Mouse (Mus musculus) embryonic facial prominence, embryonic 10.5 days (tissue): ENCODE measurements around the gene Usp16. TPM values are rescaled to one million over a fixed set of nuclear protein-coding genes. Genes with fewer than 3 reads are reported as not detected.
A peak's percentile ranks its signal among the peaks of the same experiment; 100 is the strongest.

ENCODE experiments used
- DNase-seq: peaks from one replicate; pipeline ENCODE4 v3.0.0-alpha.2; 2017; ENCODE audit warnings: low spot score
- H3K27ac ChIP-seq: fragments of 300-500 bp; sonication (generic); replicated peaks from 2 replicates; pipeline ENCODE4 v1.5.1; 2016; ENCODE audit warnings: mild to moderate bottlenecking
- H3K27me3 ChIP-seq: fragments of 300-500 bp; sonication (generic); replicated peaks from 2 replicates; pipeline ENCODE4 v1.6.1; 2016; ENCODE audit warnings: low read depth, mild to moderate bottlenecking; ENCODE audit not compliant: poor library complexity, severe bottlenecking
- H3K36me3 ChIP-seq: fragments of 300-500 bp; sonication (generic); replicated peaks from 2 replicates; pipeline ENCODE4 v1.6.1; 2016; ENCODE audit warnings: mild to moderate bottlenecking, moderate library complexity
- H3K4me1 ChIP-seq: fragments of 300-500 bp; sonication (generic); 2 replicates; pipeline ENCODE4 v1.6.1; 2016
- H3K4me3 ChIP-seq: fragments of 300-500 bp; sonication (generic); 2 replicates; pipeline ENCODE4 v1.5.1; 2016; ENCODE audit warnings: mild to moderate bottlenecking, moderate library complexity
- H3K9me3 ChIP-seq: fragments of 300-500 bp; sonication (generic); 2 replicates; pipeline ENCODE4 v1.6.1; 2016; ENCODE audit warnings: mild to moderate bottlenecking
- WGBS: fragments of 180-500 bp; shearing (Covaris S2); methylation state at CpG from one replicate; pipeline ENCODE4 v1.1.7; 2016; 5-methylcytosine and 5-hydroxymethylcytosine counted together
- polyA plus RNA-seq: library from polyadenylated mRNA; unstranded; fragments of >200 nt; fragmentation: Nextera tagmentation; extraction: Ambion mirVana; gene quantifications from 2 replicates; pipeline ENCODE4 v1.2.1, GENCODE M21; 2016

Gene Usp16
- 38.3 and 42.8 TPM in 2 replicates for polyA plus RNA-seq

DNA sequence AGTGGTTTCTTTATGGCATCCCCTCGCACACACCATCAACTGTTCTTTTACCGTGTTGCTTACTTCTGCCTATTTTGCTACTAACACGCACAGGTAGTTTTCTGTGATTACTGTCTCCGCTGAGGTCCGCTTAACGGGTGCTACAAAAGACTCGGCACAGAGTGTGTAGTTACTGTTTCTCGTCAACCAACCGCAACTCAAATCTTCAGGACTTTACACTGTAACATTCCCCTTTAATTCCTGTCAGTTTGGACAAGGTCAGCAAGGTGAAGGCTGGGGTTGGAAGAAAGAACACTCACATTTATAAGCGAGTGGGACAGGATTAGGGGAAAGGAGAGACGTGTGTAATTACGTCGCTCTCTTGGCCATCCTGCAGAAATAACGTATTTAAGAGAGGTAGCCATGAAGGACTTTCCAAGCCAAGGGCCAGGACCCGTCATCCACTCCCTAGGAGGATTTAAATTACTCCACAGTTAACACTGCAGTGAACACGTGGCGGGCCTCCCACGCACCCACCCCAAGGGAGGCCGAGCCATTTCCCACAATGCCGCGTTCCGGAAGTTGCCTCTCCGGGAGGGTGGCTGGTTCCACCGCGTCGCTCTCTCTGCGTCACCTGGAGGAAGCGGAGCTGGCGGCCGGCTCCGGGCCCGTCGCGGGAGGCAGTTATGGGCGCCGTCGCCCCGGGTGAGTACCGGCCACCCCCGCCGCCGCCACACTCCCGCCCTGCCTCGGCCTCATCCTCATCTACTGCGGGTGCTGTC is at the start of gene Usp16:
Usp16 (plus strand) TSS at position 285 of the 761 bp plus-strand sequence.
- peak; percentile 92 for DNase-seq
- Histone ChIP-seq H3K27me3 (no peaks in the 10 kb centered on the region), H3K4me3 (peak within 1 kb of the TSS; percentile 97), H3K36me3 (peaks cover 12% of the 10 kb centered on the region), H3K9me3 (no peaks in the 10 kb centered on the region), H3K4me1 (peaks cover 24% of the 10 kb centered on the region), H3K27ac (peak within 1 kb of the TSS; percentile 89)
- WGBS: 10% methylated on average over 45 of the region's 45 CpGs

DNA sequence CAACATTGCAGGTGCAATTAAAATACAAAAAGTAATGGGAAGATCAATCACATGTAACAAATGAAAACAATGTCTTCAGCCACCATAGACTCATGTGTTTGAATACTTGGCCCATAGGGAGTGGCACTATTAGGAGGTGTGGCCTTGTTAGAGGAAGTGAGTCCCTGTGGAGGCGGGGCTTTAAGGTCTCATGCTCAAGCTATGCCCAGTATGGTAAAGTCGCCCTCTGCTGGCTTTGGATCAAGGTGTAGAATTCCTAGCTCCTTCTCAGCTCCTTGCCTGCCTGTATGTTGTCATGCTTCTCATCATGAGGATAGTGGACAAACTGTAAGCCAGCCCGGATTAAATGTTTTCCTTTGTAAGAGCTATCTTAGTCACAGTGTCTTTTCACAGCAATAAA is 49.5 kb upstream of the Usp16 start:
- H3K4me3 ChIP-seq: no peak overlapping the region
- DNase-seq: no peak
- H3K4me1 ChIP-seq: no peaks in the 10 kb centered on the region
- H3K9me3 ChIP-seq: no peaks in the 10 kb centered on the region
- WGBS: 78% methylated on average over 3 of the region's 3 CpGs
- H3K36me3 ChIP-seq: peaks cover 97% of the 10 kb centered on the region
- H3K27me3 ChIP-seq: no peaks in the 10 kb centered on the region
- H3K27ac ChIP-seq: no peak overlapping the region

DNA sequence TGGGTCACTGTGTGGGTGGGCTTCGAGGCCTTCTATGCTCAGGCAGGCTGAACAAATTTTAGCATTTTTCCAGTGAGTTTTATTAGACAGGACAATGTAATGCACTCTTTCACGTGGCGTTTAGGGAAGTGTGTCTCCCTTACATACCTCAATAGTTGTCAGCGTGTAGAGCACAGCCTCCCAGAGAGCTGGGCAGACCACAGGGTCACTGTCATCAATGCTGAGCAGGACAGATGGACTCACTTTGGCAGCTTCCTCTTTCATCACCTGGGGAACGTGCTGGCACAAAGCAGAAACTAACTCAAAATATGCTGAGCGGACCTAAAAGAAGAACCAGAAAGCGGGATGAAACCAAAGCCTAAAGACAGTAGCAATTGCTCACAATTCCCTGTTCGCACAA is 33.8 kb upstream of the Usp16 start:
- Histone ChIP-seq H3K9me3 (peaks cover 13% of the 10 kb centered on the region), H3K27me3 (no peaks in the 10 kb centered on the region), H3K4me3 (no peak overlapping the region), H3K36me3 (peaks cover 100% of the 10 kb centered on the region), H3K27ac (no peak overlapping the region), H3K4me1 (no peaks in the 10 kb centered on the region)
- DNase-seq: no peak
- WGBS: 93% methylated on average over 8 of the region's 8 CpGs

DNA sequence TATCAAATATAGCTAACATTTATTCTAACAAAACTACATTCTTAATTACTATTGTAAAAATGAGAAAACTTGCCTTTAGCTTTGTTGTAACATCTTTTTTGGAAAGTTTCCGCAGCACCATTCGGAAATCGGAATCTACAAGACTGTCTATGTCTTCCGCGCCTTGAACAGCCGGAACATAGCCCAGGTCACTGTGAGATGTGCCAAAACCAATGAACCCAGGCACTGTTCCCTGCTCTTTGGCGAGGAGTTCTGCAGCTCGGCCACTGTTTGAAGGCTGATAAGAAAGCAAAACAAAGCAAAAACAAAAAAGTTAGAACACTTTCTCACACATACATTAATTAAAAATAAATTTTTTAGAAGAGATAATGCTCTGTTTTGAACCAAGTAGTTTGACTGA is 27.0 kb upstream of the Usp16 start:
- WGBS: 96% methylated on average over 8 of the region's 8 CpGs
- Histone ChIP-seq H3K4me1 (peaks cover 8% of the 10 kb centered on the region), H3K27ac (no peak overlapping the region), H3K9me3 (no peaks in the 10 kb centered on the region; the same call in 1 of the 2 replicates), H3K27me3 (no peaks in the 10 kb centered on the region), H3K4me3 (no peak overlapping the region), H3K36me3 (peaks cover 56% of the 10 kb centered on the region)
- DNase-seq: no peak

DNA sequence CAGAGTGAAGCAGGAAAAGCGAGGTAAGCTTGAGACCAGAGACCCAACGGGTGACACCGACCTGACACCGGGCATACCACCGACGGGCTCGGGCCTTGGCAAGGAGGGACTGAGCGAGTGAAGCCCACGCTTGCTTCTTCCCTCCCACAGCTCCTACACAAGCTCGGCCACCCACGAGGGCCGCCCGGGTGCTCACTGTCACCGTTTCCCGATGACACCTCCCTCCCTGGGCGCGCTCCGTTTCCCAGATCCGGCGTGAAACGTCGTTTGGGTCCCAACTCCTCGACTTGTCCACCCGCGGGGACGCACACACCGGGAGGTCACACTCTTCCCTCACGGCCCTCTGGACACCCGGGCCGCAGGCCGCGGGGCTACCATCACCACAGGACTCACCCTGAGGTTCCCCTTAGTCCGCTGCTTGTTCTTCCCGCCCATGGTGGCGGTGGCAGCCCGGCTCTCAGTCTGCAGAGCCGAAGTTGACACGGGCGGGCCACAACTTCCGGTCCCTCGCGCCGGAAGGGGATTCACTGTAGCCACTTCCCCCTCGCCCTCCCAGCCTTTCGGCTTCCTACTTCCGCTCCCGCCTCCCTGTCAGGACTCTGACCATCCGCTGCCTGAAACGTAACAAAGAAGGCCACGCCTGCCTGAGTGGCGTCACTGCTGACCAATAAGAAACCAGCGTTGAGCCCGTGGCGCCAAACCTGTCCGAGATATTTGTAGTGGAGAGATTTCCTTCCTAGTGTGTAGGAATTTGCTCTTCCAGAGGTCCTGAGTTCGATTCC is 22.3 kb upstream of the Usp16 start, which contains the start of gene Ltn1:
Ltn1 (minus strand) TSS at position 580 of the 782 bp plus-strand sequence.
- peak within 1 kb of the TSS; percentile 83 for H3K27ac ChIP-seq
- peaks cover 8% of the 10 kb centered on the region for H3K4me1 ChIP-seq
- H3K9me3 ChIP-seq: no peaks in the 10 kb centered on the region
- WGBS: under 1% methylated on average over 56 of the region's 56 CpGs
- peak within 1 kb of the TSS; percentile 92 for H3K4me3 ChIP-seq
- peak; percentile 98 for DNase-seq
- no peaks in the 10 kb centered on the region for H3K27me3 ChIP-seq
- H3K36me3 ChIP-seq: peaks cover 18% of the 10 kb centered on the region

DNA sequence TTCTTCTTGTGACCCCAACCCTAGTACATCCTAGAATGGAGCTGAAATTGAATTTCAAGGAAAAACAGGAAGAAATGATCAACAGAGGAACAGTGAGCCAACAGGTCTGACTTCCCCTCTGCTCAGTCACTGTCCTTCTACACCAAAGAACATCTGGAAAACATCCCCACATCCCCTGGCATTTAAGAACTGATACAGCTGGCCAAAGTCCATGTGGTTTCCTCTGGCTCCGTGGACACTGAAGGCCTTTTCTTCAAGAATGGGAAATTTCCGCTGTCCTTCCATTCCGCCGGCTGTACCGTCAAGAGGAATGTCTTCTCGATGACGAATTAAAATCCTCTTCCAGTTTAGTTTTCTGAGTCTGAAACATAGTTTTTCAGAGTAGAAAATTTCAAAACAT is 20.2 kb upstream of the Usp16 start:
- no peak overlapping the region for H3K4me3 ChIP-seq
- no peak for DNase-seq
- 92% methylated on average over 7 of the region's 7 CpGs for whole genome bisulfite sequencing

DNA sequence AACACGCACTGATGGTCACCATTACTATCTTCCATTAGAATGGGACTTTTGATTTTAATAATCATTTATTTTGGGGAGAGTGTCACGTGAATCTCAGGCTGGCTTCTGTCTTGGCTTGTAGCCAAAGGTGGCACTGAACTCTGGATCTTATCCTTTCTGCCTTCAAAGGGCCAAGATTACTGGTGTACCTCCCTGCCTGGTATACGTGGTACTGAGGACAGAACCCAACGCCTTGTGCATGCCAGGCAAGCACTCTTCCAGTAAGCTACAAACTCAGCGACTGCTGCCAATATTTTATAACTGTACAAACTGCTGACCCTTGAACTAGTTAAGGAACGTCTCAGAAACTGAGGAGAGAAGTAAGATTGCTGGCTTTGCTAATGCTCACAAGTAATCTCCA is 19.6 kb upstream of the Usp16 start:
- Histone ChIP-seq H3K27me3 (no peaks in the 10 kb centered on the region), H3K9me3 (no peaks in the 10 kb centered on the region), H3K27ac (no peak overlapping the region), H3K36me3 (peaks cover 9% of the 10 kb centered on the region), H3K4me1 (peaks cover 11% of the 10 kb centered on the region), H3K4me3 (no peak overlapping the region)
- WGBS: 83% methylated on average over 6 of the region's 6 CpGs
- no peak for DNase-seq

More for the DNA sequence above, 20.2 kb upstream of the Usp16 start:
- Histone ChIP-seq H3K9me3 (no peaks in the 10 kb centered on the region), H3K4me1 (peaks cover 8% of the 10 kb centered on the region), H3K27ac (no peak overlapping the region), H3K36me3 (peaks cover 15% of the 10 kb centered on the region), H3K27me3 (no peaks in the 10 kb centered on the region)

DNA sequence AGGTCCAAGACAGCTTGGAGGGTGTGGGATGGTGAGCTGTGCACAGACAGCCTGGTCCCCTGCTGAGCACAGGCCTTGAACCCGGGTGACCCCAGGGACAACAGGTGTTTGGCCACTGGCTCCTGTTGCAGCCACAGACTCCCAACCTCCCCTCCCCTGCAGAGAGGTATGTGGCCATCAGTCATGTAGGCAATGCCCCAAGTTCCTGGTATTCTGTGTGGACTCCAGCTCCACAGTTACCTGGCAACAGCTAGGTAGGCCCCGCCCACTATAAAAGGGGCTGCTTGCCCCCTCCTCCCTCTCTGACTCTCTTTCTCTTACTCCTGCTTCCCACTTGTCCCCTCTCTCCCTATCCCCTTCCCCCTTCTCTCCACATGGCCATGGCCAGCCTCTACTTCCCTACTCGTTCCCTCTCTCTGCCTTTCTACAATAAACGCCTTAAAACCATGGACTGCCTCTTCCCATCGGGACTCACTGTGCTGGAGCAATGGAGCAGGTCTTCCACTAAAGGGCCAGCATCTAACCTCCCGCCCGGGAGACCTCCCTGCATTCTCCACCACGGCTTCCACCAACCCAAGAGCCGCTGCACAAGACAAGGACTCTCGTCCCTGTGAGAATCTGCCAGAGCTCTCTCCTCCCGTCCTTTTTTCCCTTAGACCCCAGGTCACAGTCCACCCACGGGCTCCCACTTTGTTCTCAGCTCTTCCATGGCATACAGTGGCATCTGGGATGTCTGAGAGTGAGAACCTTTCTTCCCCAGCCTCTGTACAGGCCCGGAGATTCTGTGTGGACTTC is 18.9 kb upstream of the Usp16 start:
- no peaks in the 10 kb centered on the region for H3K27me3 ChIP-seq
- WGBS: 87% methylated on average over 13 of the region's 13 CpGs

DNA sequence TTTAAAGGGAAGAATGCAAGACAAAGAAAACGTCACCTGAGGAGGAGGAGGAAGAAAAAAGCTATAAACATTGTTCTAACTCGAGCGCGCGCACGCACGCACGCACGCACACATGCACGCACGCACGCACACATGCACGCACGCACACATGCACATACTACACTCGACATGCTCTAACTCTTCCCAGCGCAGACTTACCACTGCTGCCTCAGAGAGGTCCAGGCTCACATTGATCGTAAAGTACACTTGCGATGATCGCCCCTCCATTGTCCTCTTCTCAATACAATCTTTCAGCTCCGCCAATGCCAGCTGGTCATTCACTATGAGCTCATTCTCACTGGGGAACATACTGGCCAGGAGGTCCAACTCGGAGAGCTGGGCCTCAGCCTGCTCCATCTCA is 17.4 kb upstream of the Usp16 start:
- H3K4me1 ChIP-seq: peaks cover 15% of the 10 kb centered on the region
- no peak overlapping the region for H3K4me3 ChIP-seq
- no peaks in the 10 kb centered on the region for H3K9me3 ChIP-seq
- H3K27me3 ChIP-seq: no peaks in the 10 kb centered on the region
- DNase-seq: no peak
- 94% methylated on average over 21 of the region's 21 CpGs for WGBS
- H3K36me3 ChIP-seq: peaks cover 9% of the 10 kb centered on the region
- H3K27ac ChIP-seq: no peak overlapping the region

More for the DNA sequence above, 18.9 kb upstream of the Usp16 start:
- Histone ChIP-seq H3K4me3 (no peak overlapping the region), H3K27ac (no peak overlapping the region), H3K36me3 (peaks cover 9% of the 10 kb centered on the region), H3K9me3 (no peaks in the 10 kb centered on the region), H3K4me1 (peaks cover 11% of the 10 kb centered on the region)
- no peak for DNase-seq

DNA sequence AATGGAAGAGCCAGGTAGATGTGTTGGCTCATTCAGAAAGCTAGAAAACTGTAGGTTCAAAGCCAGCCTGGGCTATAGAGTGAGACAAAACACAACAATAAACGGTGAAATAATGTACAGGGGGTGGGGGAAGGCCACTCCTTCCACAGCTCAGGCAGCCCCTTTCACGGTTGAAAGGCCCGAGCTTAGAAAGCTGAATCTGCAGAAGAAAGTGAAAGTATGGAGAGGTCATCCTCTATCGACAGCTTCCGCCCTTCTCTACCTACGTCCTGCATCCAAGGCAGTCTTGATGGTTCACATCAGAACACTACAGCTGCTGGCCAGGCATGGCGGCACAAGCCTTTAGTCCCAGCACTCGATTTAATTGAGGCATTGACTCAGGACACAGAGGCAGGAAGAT is 15.8 kb upstream of the Usp16 start:
- Histone ChIP-seq H3K36me3 (peaks cover 9% of the 10 kb centered on the region), H3K27ac (no peak overlapping the region)
- WGBS: 91% methylated on average over 8 of the region's 8 CpGs

DNA sequence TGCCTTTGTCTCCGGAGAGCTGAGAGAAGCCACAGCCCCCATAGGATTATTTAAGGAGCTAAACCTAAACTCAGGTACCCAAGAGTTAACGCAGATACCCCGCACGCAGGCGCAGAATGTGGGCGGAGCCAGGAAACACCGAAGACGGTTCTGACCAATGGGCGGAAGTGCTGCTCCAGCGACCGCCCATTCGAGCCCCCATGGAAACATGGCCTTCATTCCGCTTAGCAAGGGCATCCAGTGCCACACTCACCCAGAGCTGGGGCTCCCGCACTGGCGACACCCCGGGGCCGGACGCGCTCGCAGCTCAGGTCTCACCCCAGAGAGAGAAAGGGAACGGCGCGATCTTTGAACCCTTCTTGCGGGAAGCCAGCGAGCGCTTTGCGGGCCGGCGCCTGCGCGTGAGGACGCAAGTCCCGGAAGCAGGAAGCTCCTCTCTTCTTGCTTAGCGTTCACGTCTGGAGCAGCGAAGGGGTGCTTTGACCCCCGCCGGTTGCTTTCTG is 14.3 kb upstream of the Usp16 start, which contains the start of gene Rwdd2b:
Rwdd2b (minus strand) TSS at position 390 of the 503 bp plus-strand sequence.
- peak; percentile 93 for DNase-seq
- Histone ChIP-seq H3K27ac (peak within 1 kb of the TSS; percentile 96), H3K27me3 (no peaks in the 10 kb centered on the region), H3K4me3 (peak within 1 kb of the TSS; percentile 85), H3K36me3 (peaks cover 9% of the 10 kb centered on the region), H3K4me1 (peaks cover 15% of the 10 kb centered on the region), H3K9me3 (no peaks in the 10 kb centered on the region)
- WGBS: under 1% methylated on average over 38 of the region's 38 CpGs

More for the DNA sequence above, 15.8 kb upstream of the Usp16 start:
- no peaks in the 10 kb centered on the region for H3K9me3 ChIP-seq
- H3K4me1 ChIP-seq: peaks cover 15% of the 10 kb centered on the region
- DNase-seq: no peak
- H3K4me3 ChIP-seq: no peak overlapping the region
- H3K27me3 ChIP-seq: no peaks in the 10 kb centered on the region

DNA sequence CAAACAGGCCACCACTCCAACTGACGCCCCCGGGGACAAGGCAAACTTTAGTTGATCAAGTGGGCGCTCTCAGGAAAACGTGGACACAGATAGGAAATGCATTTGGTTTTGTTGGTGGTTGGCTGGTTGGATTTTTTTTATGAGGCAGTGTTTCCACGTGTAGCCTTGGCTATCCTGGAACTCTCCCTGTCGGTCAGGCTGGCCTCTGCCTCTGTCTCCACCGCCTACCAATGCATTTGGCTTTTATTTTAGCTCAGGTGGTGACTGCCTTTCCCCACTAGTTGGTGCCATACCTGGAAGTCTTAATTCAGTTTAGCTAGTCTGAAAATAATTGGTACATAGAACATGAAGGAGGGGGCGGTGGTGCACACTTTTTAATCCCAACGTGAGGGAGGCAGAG is 13.4 kb upstream of the Usp16 start:
- Histone ChIP-seq H3K4me3 (peak overlapping the region; percentile 85), H3K27me3 (no peaks in the 10 kb centered on the region), H3K36me3 (peaks cover 2% of the 10 kb centered on the region), H3K27ac (peak overlapping the region; percentile 96), H3K9me3 (no peaks in the 10 kb centered on the region), H3K4me1 (peaks cover 15% of the 10 kb centered on the region)
- peak; percentile 15 for DNase-seq
- 28% methylated on average over 9 of the region's 9 CpGs for WGBS
